Mouse (Mus musculus): Measurements from ENCODE around the gene Glud1.

- TF ChIP-seq POLR2A (IDR thresholded peaks at IDR 0.05; ENCODE audit: low read depth, low read length) (no peak), CTCF (conservative IDR thresholded peaks at IDR 0.05; ENCODE audit: insufficient read depth, insufficient read length, low read depth, low read length) (no peak)
Observed at GRCm38 (mm10) chr14:34354456-34354855, 43.9 kb downstream of the Glud1 start.
